Mouse (Mus musculus): ENCODE measurements around the gene Cx3cl1.

Cx3cl1 gene

GRCm38 (mm10) chr8:94774601-94775000 lies 2.8 kb downstream of the Cx3cl1 start:
- no peak for DNase-seq

DNA sequence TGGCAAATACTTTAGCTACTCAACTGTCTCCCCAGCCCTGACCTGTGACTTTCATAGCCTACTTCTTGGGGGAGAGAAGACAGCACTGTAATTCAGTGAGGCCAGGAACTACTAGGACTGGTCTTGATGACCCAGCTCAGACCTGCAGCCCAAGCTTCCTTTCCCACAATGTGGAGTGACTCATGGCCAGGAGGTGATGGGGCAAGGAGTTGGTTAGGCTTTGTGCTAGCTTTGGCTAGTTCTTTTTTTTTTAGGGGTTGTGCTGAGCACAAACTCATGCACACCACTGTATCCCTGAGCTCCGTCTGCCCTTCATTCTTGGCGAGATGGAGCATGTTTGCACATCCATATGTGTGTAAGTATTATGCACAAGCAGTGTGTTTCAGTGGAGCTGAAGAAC lies 4.5 kb downstream of the Cx3cl1 start:
- no peak for DNase-seq

DNA sequence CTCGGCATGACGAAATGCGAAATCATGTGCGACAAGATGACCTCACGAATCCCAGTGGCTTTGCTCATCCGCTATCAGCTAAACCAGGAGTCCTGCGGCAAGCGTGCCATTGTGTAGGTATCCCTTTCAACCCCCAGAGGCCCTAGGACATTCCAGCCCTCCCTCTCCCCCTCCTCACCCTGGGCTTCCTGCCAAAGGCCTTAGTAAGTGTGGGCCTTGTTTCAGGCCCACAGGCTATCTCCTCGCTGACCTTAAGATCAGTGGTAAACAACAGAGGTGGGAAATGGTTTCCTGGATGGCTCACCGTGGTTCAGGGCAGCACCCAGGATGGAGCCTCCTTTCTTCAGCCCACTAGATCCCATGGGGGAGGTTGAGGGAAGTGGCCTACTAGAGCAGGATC lies 6.2 kb downstream of the Cx3cl1 start:
- no peak for DNase-seq

- peak; percentile 73 for DNase-seq
Observed at GRCm38 (mm10) chr8:94778473-94778872, 6.7 kb downstream of the Cx3cl1 start.

DNA sequence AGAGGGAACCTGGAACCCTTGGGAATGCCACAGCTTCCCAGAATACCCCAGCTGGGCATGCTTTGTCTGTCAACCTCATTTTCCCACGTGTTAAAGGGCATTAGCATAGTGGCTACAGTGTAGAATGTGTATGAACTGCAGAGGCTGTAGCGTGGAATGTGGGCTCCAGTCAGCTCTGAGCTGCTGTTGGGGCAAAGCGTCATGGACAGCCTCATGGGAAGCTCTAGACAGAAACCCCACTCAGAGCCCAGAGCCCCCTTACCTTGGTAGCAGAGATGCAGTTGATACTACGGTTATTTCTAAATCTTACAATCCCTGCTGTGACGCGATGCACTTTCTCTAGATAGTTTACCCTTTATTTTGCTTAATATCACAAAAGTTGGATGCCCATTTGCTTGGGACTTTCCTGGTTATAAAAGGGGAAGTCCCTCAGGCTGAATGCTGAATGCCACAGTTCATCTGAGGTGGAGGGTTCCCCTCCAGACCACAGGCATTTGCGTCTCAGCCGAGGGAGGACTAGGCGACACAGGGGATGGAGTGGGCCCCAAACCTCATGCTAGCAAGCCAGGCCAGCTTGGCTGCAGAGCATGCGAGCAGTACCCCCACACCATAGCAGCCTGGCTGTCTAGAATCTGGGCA lies 7.2 kb downstream of the Cx3cl1 start:
- no peak for DNase-seq

DNA sequence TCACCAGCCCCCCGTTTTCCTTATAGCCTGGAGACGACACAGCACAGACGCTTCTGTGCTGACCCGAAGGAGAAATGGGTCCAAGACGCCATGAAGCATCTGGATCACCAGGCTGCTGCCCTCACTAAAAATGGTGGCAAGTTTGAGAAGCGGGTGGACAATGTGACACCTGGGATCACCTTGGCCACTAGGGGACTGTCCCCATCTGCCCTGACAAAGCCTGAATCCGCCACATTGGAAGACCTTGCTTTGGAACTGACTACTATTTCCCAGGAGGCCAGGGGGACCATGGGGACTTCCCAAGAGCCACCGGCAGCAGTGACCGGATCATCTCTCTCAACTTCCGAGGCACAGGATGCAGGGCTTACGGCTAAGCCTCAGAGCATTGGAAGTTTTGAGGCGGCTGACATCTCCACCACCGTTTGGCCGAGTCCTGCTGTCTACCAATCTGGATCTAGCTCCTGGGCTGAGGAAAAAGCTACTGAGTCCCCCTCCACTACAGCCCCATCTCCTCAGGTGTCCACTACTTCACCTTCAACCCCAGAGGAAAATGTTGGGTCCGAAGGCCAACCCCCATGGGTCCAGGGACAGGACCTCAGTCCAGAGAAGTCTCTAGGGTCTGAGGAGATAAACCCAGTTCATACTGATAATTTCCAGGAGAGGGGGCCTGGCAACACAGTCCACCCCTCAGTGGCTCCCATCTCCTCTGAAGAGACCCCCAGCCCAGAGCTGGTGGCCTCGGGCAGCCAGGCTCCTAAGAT lies 7.9 kb downstream of the Cx3cl1 start:
- DNase-seq: no peak

- DNase-seq: no peak
Observed at GRCm38 (mm10) chr8:94780491-94781154, 8.8 kb downstream of the Cx3cl1 start.

DNA sequence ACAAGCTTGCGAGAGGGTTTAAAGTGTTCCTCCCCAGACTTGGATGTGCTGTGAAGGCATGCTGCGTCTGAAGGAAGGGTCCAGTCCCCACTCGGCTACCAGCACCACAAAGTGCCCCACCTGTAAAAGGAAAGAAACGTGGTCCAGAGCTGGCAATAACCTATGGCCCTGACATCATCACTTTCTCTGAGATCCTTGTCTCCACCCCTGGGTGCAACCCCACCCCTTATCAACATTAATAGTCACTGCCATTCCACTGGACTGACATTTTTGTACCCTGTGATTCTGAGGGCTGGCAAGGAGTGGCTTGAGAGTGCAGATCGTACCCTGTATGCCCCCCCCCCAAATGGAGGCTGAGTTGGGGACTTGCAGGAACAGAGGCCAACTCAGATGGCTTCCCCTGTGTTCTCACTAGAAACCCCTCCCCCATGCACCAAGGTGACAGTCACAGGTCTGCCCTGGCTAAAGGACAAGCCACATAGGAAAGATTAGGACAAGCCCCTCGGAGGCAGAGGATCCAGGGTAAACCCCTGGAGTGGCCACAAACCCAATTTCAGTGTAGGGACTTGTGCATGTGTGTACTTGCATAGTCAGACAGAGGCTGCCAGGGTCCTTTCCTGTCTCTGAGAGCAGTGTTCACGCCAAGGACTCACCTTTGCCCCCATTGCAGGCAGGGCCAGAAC lies 9.5 kb downstream of the Cx3cl1 start:
- no peak for DNase-seq

DNA sequence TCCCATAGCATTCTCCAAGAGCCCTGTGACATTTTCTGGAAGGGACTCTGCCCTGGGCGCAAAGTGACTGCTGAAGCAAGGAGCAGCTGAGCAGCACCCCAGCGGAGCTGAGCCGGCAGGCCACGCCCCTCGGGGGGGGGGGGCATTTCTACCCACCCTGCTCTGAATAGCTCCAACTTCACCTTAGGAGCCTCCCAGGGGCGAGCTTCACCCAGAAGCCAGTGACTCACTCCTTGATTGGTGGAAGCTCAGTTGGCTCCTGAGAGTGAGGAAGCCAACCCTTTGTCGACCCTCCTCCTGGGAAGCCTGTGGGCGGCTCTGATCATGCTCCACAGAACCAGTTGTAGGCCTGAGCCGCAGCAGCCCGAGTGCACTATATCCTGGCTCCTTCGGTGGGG lies 10.0 kb downstream of the Cx3cl1 start:
- peak; percentile 84 for DNase-seq

- no peak for DNase-seq
Observed at GRCm38 (mm10) chr8:94783890-94784289, 12.1 kb downstream of the Cx3cl1 start.

GRCm38 (mm10) chr8:94785247-94785985 lies 13.6 kb downstream of the Cx3cl1 start:
- DNase-seq: peak; percentile 78

- no peak for DNase-seq
Observed at GRCm38 (mm10) chr8:94785995-94786595, 14.3 kb downstream of the Cx3cl1 start.

DNA sequence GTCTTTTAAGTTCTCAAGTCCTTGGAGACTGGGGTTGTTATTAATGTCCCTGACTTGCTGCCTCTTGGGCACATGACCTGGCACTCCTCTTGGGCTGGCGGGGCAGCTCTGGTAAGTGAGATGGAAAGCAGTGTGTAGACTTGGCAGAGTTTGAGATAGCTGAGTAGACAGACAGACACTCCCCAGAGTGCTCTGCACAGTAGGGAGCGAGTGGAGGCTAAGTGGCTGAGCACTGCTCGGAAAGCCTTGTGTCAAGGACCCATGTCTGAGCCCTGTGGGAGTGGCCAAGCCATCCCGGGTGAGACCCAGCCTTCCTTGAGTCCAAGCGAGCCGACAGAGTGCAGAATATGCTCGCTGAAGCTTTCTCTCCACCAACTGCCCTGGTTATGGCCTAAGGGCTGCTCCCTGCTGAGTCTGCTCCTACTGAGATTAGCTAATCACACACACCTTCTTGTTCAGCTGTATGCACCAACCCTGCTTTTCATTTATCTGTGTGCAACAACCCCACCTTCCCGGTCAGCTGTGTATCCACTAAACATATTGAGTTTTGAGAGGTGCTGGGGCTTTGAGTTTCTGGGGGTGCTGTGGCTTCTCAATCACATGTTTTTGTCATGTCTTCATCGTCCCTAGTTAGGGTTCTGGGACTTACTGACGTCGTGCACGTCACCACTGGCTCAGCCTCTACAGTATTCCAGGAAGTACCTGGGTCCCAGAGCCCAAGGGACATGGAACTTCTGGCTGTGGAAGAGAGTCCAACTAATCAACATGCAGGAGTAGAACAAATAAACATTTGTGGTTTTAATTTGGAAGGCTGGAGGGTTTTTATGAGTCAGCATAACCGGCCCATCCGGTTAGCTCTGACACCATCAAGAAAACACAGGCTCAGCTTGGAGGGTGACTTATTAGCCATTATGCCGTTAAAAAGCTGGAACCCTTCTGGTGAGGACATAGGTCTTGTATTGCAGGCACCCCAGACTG lies 16.0 kb downstream of the Cx3cl1 start:
- DNase-seq: peak; percentile 65

DNA sequence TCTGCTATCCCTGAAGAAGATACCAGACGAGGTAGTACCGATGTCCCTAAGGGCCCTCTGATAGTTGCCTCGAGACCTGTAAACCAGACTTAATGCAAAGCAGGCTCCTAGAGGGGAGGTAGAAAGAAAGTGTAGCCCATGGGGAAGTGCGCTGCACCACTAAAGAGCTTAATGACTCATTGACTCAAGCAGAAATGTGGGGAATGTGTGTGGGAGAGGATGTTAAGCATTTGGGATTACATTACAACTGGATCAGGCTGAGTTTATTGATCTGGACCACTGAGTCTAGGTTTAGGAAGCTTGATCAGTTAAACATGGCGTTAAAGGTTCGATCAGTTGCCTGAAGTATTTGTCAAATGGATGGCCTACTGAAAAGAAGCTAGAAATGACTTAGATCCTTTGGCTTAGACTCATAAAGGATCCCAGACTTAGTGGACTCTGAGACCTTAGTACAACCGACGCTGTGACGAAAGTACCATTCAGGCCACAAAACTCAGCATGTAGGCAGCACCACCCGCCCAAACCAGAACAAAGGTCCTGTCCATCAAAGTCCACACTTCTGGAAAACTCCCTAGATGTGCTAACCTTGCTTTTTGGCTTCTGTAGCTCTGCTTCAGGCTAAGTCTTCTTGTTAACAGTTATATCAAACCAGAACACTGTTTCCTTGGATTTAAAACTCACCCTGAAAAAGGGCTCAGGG lies 17.6 kb downstream of the Cx3cl1 start:
- no peak for DNase-seq

DNA sequence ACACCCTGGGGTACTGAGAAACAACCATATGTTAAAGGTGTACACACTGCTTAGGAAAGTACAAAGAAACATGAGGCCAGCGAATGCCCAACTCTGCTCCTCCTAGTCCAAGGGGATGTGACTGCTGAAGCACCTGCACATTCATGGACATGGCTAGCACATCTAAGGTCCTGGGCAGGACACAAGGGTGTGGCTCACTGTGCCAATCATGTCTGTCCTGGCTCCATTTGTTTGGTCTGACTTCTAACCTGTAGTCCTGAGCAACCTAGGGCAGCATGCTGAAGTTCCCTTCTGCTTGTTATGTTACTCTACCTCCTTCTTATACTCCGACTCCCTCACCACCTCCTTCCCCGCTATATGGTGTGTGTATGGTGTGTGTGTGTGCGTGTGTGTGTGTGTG lies 22.6 kb downstream of the Cx3cl1 start:
- no peak for DNase-seq

DNA sequence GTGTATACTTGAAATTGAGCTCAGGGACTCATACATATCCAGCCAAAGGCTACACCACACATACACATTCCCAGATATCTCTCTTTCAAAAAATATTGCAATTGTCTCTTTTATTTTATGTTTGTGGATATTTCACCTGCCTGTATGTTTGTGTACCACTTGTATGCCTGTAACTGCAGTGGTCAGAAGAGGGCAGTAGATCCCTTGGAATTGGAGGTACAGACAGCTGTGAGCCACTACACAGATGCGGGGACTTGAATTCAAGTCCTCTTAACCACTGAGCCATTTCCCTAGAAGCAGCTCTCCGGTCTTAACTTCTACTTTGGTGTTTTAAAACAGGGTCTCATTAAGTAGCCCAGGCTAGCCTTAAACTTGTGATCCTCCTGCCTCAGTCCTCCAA lies 23.0 kb downstream of the Cx3cl1 start:
- DNase-seq: no peak

GRCm38 (mm10) chr8:94800278-94800968 lies 28.6 kb downstream of the Cx3cl1 start:
- DNase-seq: no peak

GRCm38 (mm10) chr8:94801293-94802095 lies 29.7 kb downstream of the Cx3cl1 start:
- peak; percentile 71 for DNase-seq

DNA sequence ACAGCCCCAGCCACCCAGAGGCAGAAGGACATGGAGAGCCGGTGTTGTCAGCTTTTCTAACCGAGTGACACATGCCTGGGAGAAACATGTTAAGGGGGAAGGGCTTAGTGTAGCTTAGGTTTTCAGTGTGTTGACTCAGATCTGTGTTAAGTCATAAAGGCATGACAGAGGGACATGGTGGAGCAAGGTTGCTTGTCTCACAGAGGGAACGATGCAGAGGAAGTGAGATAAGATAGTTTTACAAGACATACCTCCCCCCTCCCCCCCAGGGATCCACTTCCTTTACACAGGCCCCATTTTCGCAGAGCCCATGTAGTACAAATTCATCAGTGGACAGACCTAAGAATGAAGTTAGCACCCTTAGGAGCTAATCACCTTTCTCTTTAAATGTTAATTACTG lies 30.6 kb downstream of the Cx3cl1 start:
- no peak for DNase-seq

All from kidney, adult 18-20 months (tissue).